Mouse (Mus musculus) forebrain, embryonic 11.5 days (tissue): Measurements from ENCODE around the gene Ybx2. TPM values are rescaled to one million over a fixed set of nuclear protein-coding genes. Genes with fewer than 3 reads are reported as not detected.
"Not testable (repeated sequence)": the region's sequence is repeated elsewhere in the genome, so short reads cannot be mapped to it uniquely, and the experiment has no call there.

Experiments used
- ATAC-seq: fragments of 200-750 bp; cut with Nextera tagmentation; replicated peaks from 2 replicates; pipeline ENCODE4 v1.8.0; 2017; ENCODE audit warnings: moderate TSS enrichment; ENCODE audit not compliant: low FRiP score
- DNase-seq: peaks from one replicate; pipeline ENCODE4 v3.0.0-alpha.2; 2017; ENCODE audit warnings: low spot score
- H3K27ac ChIP-seq: fragments of 300-500 bp; sonication (generic); 2 replicates; pipeline ENCODE4 v1.5.1; 2014; ENCODE audit warnings: low read depth, low read length
- H3K27me3 ChIP-seq: fragments of 300-500 bp; sonication (generic); 2 replicates; pipeline ENCODE4 v1.6.1; 2014; ENCODE audit warnings: mild to moderate bottlenecking, low read length, mixed read lengths; ENCODE audit not compliant: control insufficient read depth, insufficient read depth
- H3K36me3 ChIP-seq: fragments of 300-500 bp; sonication (generic); 2 replicates; pipeline ENCODE4 v1.6.1; 2014; ENCODE audit warnings: mild to moderate bottlenecking, low read length, moderate library complexity, mixed read lengths; ENCODE audit not compliant: control insufficient read depth, insufficient read depth
- H3K4me1 ChIP-seq: fragments of 300-500 bp; sonication (generic); replicated peaks from 2 replicates; pipeline ENCODE4 v1.6.1; 2014; ENCODE audit warnings: low read length, mixed read lengths; ENCODE audit not compliant: control insufficient read depth, insufficient read depth
- H3K4me2 ChIP-seq: fragments of 300-500 bp; sonication (generic); 2 replicates; pipeline ENCODE4 v1.6.1; 2014; ENCODE audit warnings: low read depth, mild to moderate bottlenecking, low read length, moderate library complexity, mixed read lengths; ENCODE audit not compliant: severe bottlenecking
- H3K4me3 ChIP-seq: fragments of 300-500 bp; sonication (generic); 2 replicates; pipeline ENCODE4 v1.5.1; 2014; ENCODE audit warnings: low read depth, low read length
- H3K9ac ChIP-seq: fragments of 300-500 bp; sonication (generic); 2 replicates; pipeline ENCODE4 v1.6.1; 2014; ENCODE audit warnings: low read length
- H3K9me3 ChIP-seq: fragments of 300-500 bp; sonication (generic); 2 replicates; pipeline ENCODE4 v1.6.1; 2016; ENCODE audit warnings: low read length, mixed read lengths; ENCODE audit not compliant: control insufficient read depth
- WGBS: fragments of 180-500 bp; shearing (Covaris S2); extraction: QIAGEN DNeasy Blood & Tissue Kit; methylation state at CpG from one replicate; pipeline ENCODE4 v1.1.7; 2014; 5-methylcytosine and 5-hydroxymethylcytosine counted together
- polyA plus RNA-seq: library from polyadenylated mRNA; unstranded; fragments of >200 nt; fragmentation: Nextera tagmentation; extraction: Ambion mirVana; gene quantifications from 2 replicates; pipeline ENCODE4 v1.2.1, GENCODE M21; 2014

Gene Ybx2
- polyA plus RNA-seq, 1 experiment from 2014 or later = 10.1 TPM

- Histone ChIP-seq H3K9me3 (no peaks in the 10 kb centered on the region), H3K36me3 (peaks cover under 1% of the 10 kb centered on the region; the same call in 1 of the 2 replicates), H3K9ac (peak overlapping the region; percentile 69; the same call in 1 of the 2 replicates), H3K4me1 (peaks cover 14% of the 10 kb centered on the region), H3K27me3 (no peaks in the 10 kb centered on the region), H3K4me2 (peak overlapping the region; percentile 93; the same call in 1 of the 2 replicates), H3K4me3 (no peak overlapping the region), H3K27ac (no peak overlapping the region)
- ATAC-seq = no peak
- no peak for DNase-seq
- 72% methylated on average over 3 of the region's 3 CpGs for WGBS
These were observed 12.8 kb upstream of the Ybx2 start for GRCm38 (mm10) chr11:69922796-69923195.

- no peaks in the 10 kb centered on the region for H3K36me3 ChIP-seq
- H3K4me1 ChIP-seq = peaks cover 3% of the 10 kb centered on the region; the same call in 1 of the 2 replicates
- DNase-seq = no peak
- no peak overlapping the region for H3K4me3 ChIP-seq
- no peak for ATAC-seq
- no peak overlapping the region for H3K9ac ChIP-seq
- WGBS = 94% methylated on average over 2 of the region's 2 CpGs
- H3K27me3 ChIP-seq = no peaks in the 10 kb centered on the region
- H3K4me2 ChIP-seq = no peak overlapping the region
- no peak overlapping the region for H3K27ac ChIP-seq
- no peaks in the 10 kb centered on the region for H3K9me3 ChIP-seq
These were observed 8.1 kb upstream of the Ybx2 start for GRCm38 (mm10) chr11:69927501-69927900.

DNA sequence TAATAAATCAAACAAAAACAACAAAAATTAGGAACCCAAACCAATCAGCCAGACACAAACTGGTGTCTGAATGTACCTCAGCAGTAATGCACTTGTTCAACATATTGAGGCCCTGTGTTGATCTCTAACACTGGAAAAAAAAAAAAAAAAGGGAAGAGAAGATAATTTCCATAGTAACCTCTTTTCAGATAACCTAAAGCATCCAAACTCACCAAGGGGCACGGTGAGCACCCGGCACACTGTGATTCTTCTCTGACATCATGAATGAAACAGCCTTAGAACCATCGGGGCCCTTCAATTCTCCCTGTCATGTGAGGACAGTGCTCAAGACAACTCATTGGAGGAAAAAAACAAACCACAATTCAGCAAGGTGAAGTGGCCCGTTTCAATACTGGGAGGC lies 5.9 kb upstream of the Ybx2 start:
- Histone ChIP-seq H3K27ac (no peak overlapping the region), H3K4me1 (peaks cover 2% of the 10 kb centered on the region; the same call in 1 of the 2 replicates), H3K9me3 (no peaks in the 10 kb centered on the region), H3K27me3 (peaks cover 2% of the 10 kb centered on the region; the same call in 1 of the 2 replicates), H3K36me3 (no peaks in the 10 kb centered on the region), H3K4me3 (no peak overlapping the region), H3K4me2 (no peak overlapping the region), H3K9ac (no peak overlapping the region)
- ATAC-seq (no peak), DNase-seq (no peak)
- 85% methylated on average over 4 of the region's 4 CpGs for WGBS

GRCm38 (mm10) chr11:69930176-69930575 lies 5.4 kb upstream of the Ybx2 start:
- not testable (repeated sequence) for H3K27me3 ChIP-seq, H3K36me3 ChIP-seq, DNase-seq, ATAC-seq, H3K9me3 ChIP-seq, H3K4me1 ChIP-seq, H3K27ac ChIP-seq, H3K4me3 ChIP-seq, H3K4me2 ChIP-seq, H3K9ac ChIP-seq
- 90% methylated on average over 8 of the region's 8 CpGs for WGBS

GRCm38 (mm10) chr11:69930967-69931537 lies 4.5 kb upstream of the Ybx2 start:
- no peaks in the 10 kb centered on the region for H3K9me3 ChIP-seq
- WGBS = 72% methylated on average over 3 of the region's 3 CpGs
- H3K4me1 ChIP-seq = peaks cover 5% of the 10 kb centered on the region; the same call in 1 of the 2 replicates
- no peak overlapping the region for H3K4me2 ChIP-seq
- no peak overlapping the region for H3K9ac ChIP-seq
- no peak for DNase-seq
- no peak for ATAC-seq
- no peak overlapping the region for H3K27ac ChIP-seq
- H3K36me3 ChIP-seq = no peaks in the 10 kb centered on the region
- H3K27me3 ChIP-seq = peaks cover 8% of the 10 kb centered on the region; the same call in 1 of the 2 replicates
- H3K4me3 ChIP-seq = no peak overlapping the region

- ATAC-seq = no peak
- Histone ChIP-seq H3K27ac (no peak overlapping the region), H3K4me1 (peaks cover 11% of the 10 kb centered on the region), H3K4me3 (no peak overlapping the region), H3K4me2 (no peak overlapping the region), H3K9ac (no peak overlapping the region), H3K27me3 (peaks cover 15% of the 10 kb centered on the region), H3K9me3 (no peaks in the 10 kb centered on the region), H3K36me3 (no peaks in the 10 kb centered on the region)
- DNase-seq = no peak
- 79% methylated on average over 8 of the region's 8 CpGs for WGBS
These were observed 3.8 kb upstream of the Ybx2 start for GRCm38 (mm10) chr11:69931769-69932168.

GRCm38 (mm10) chr11:69932254-69932653 lies 3.3 kb upstream of the Ybx2 start:
- DNase-seq (no peak), ATAC-seq (no peak)
- Histone ChIP-seq H3K27ac (no peak overlapping the region), H3K9me3 (no peaks in the 10 kb centered on the region), H3K36me3 (no peaks in the 10 kb centered on the region), H3K4me3 (no peak overlapping the region), H3K9ac (no peak overlapping the region), H3K4me1 (peaks cover 12% of the 10 kb centered on the region), H3K27me3 (peaks cover 20% of the 10 kb centered on the region), H3K4me2 (no peak overlapping the region)
- 45% methylated on average over 3 of the region's 3 CpGs for WGBS

DNA sequence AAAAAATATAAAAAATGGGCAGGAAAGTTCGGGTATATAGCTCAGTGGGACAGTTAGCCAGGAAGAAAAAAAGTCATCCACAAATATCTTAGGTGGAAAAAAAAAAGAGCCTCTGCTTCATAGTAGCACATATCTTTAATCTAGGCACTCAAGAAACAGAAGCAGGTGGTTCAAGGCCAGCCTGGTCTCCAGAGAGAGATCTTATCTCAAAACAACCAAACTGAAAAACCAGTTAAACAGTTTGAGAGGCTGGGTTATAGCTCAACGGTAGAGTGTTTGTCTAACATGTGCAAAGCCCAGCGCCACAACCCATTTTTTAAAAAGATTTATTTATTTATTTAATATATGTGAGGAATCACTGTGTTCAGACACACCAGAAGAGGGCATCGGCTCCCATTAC lies 2.5 kb upstream of the Ybx2 start:
- WGBS = 79% methylated on average over 4 of the region's 4 CpGs
- Histone ChIP-seq H3K27me3 (peaks cover 27% of the 10 kb centered on the region), H3K4me3 (no peak overlapping the region), H3K4me1 (peaks cover 12% of the 10 kb centered on the region), H3K27ac (no peak overlapping the region), H3K36me3 (no peaks in the 10 kb centered on the region), H3K9me3 (no peaks in the 10 kb centered on the region), H3K9ac (no peak overlapping the region), H3K4me2 (no peak overlapping the region)
- ATAC-seq (no peak), DNase-seq (no peak)

- Histone ChIP-seq H3K36me3 (no peaks in the 10 kb centered on the region), H3K4me3 (0 out of 2 replicates have a peak overlapping the region, but pooled peaks have one; percentile 12), H3K27me3 (peaks cover 30% of the 10 kb centered on the region), H3K9ac (peak overlapping the region; percentile 24; the same call in 1 of the 2 replicates), H3K4me2 (peak overlapping the region; percentile 45), H3K27ac (no peak overlapping the region), H3K4me1 (peaks cover 12% of the 10 kb centered on the region), H3K9me3 (no peaks in the 10 kb centered on the region)
- DNase-seq (peak; percentile 98), ATAC-seq (0 out of 2 replicates have a peak, but pooled peaks have one; percentile 40)
- 2% methylated on average over 18 of the region's 18 CpGs for WGBS
These were observed 1.4 kb upstream of the Ybx2 start for GRCm38 (mm10) chr11:69934169-69934568.
